Mouse (Mus musculus): ENCODE results near the gene Sstr4. TPM values are rescaled to one million over a fixed set of nuclear protein-coding genes. Genes with fewer than 3 reads are reported as not detected.

The Sstr4 gene
- total and polyA plus RNA-seq, 3 experiments, result not detected

DNA sequence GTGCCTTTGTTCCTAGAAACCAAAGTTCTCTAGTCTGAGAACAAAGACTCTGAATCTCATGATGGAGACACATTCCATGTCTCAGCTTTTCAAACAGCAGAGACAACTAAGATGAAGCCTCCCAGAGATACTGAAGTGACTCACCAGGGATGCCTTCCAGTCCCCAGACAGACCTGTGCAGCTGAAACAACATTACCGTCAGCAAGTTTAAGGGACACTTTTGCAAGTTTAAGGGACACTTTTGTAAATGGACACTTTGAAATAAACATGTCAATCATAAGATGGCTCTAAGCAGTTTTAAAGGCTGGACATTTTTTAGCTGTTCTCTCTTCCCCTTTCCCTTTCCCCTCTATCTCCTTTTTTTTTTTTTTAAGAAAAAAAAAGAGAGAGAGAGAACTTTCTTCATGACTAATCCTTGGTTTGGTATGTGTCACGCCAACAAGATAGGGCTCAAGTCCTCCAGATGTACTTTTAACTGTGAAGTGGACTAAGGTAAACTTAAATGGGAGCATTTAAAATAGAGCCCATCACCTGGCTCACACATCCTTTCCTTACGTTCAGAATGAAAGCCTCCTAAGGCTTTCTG lies 44.6 kb downstream of the Sstr4 start:
- DNase-seq (ENCODE audit: low read depth, low spot score), result no peak
- no peak overlapping the region for H3K27ac ChIP-seq (ENCODE audit: control insufficient read depth, low read depth, low read length)
- H3K4me1 ChIP-seq (ENCODE audit: control insufficient read depth in 1 of 2, insufficient read depth in 2 of 2, low read length in 2 of 2), result no peaks in the 10 kb centered on the region
- H3K9me3 ChIP-seq (replicated peaks; ENCODE audit: insufficient read depth, low read length), result no peaks in the 10 kb centered on the region
- TF ChIP-seq EP300 (IDR thresholded peaks at IDR 0.05; ENCODE audit: low read depth in 1 of 2, low read length in 2 of 2), result no peak
- TF ChIP-seq MAX (IDR thresholded peaks at IDR 0.05; ENCODE audit: low read length), result no peak
- no peak for TF ChIP-seq ZMIZ1 (IDR thresholded peaks at IDR 0.05; ENCODE audit: low read depth, low read length)
- TF ChIP-seq BHLHE40 (IDR thresholded peaks at IDR 0.05; ENCODE audit: borderline replicate concordance, low read depth, low read length), result no peak
- TF ChIP-seq CTCF (IDR thresholded peaks at IDR 0.05 in 2 of 3, conservative IDR thresholded peaks at IDR 0.05 in 1 of 3; ENCODE audit: control insufficient read depth in 1 of 3, insufficient read depth in 1 of 3, low read depth in 2 of 3, low read length in 3 of 3, poor library complexity in 1 of 3, severe bottlenecking in 1 of 3), result no peak
- no peak for TF ChIP-seq GABPA (IDR thresholded peaks at IDR 0.05; ENCODE audit: low read depth, low read length)
- no peak for TF ChIP-seq POLR2A (IDR thresholded peaks at IDR 0.05; ENCODE audit: control insufficient read depth in 1 of 2, insufficient read depth in 1 of 2, low read depth in 1 of 2, low read length in 2 of 2, poor library complexity in 1 of 2)
- TF ChIP-seq CHD1 (IDR thresholded peaks at IDR 0.05; ENCODE audit: low read depth, low read length), result no peak
- no peak for TF ChIP-seq ELF1 (IDR thresholded peaks at IDR 0.05; ENCODE audit: low read depth, low read length)
- no peak for TF ChIP-seq KAT2A (conservative IDR thresholded peaks at IDR 0.05; ENCODE audit: low read depth, low read length)
- no peaks in the 10 kb centered on the region for H3K27me3 ChIP-seq (ENCODE audit: control insufficient read depth in 1 of 2, insufficient read depth in 2 of 2, low read length in 2 of 2)
- no peaks in the 10 kb centered on the region for H3K36me3 ChIP-seq (ENCODE audit: control insufficient read depth in 1 of 2, insufficient read depth in 2 of 2, low read length in 2 of 2)
- no peak overlapping the region for H3K4me3 ChIP-seq (ENCODE audit: control insufficient read depth in 1 of 2, insufficient read depth in 1 of 2, low read depth in 2 of 2, low read length in 2 of 2)
- no peaks in the 10 kb centered on the region for H3K79me2 ChIP-seq (ENCODE audit: control insufficient read depth, insufficient read depth, low read length, poor library complexity)
- no peak overlapping the region for H3K9ac ChIP-seq (ENCODE audit: control insufficient read depth, low read depth, low read length, poor library complexity, severe bottlenecking)

GRCm38 (mm10) chr2:148441421-148441820 lies 46.3 kb downstream of the Sstr4 start:
- no peaks in the 10 kb centered on the region for H3K79me2 ChIP-seq (ENCODE audit: control insufficient read depth, insufficient read depth, low read length, poor library complexity)
- TF ChIP-seq POLR2AphosphoS2 (IDR thresholded peaks at IDR 0.05; ENCODE audit: low read length) (no peak), GATA1 (IDR thresholded peaks at IDR 0.05; ENCODE audit: low read depth, low read length) (no peak), POLR2A (IDR thresholded peaks at IDR 0.05; ENCODE audit: control insufficient read depth in 1 of 2, insufficient read depth in 1 of 2, low read depth in 1 of 2, low read length in 2 of 2, poor library complexity in 1 of 2) (no peak), JUND (IDR thresholded peaks at IDR 0.05; ENCODE audit: low read depth, low read length) (no peak), ZC3H11A (IDR thresholded peaks at IDR 0.05; ENCODE audit: low read depth, low read length) (no peak), RCOR1 (IDR thresholded peaks at IDR 0.05; ENCODE audit: low read depth, low read length) (no peak), NELFE (IDR thresholded peaks at IDR 0.05; ENCODE audit: low read depth, low read length) (no peak)
- no peak overlapping the region for H3K27ac ChIP-seq (ENCODE audit: control insufficient read depth, low read depth, low read length)
- DNase-seq (ENCODE audit: low read depth, low spot score), result no peak
- no peak overlapping the region for H3K4me3 ChIP-seq (ENCODE audit: control insufficient read depth in 1 of 2, insufficient read depth in 1 of 2, low read depth in 2 of 2, low read length in 2 of 2)
- no peaks in the 10 kb centered on the region for H3K27me3 ChIP-seq (ENCODE audit: control insufficient read depth in 1 of 2, insufficient read depth in 2 of 2, low read length in 2 of 2)
- no peaks in the 10 kb centered on the region for H3K36me3 ChIP-seq (ENCODE audit: control insufficient read depth in 1 of 2, insufficient read depth in 2 of 2, low read length in 2 of 2)
- H3K9me3 ChIP-seq (replicated peaks; ENCODE audit: insufficient read depth, low read length), result no peaks in the 10 kb centered on the region
- H3K4me1 ChIP-seq (ENCODE audit: control insufficient read depth in 1 of 2, insufficient read depth in 2 of 2, low read length in 2 of 2), result no peaks in the 10 kb centered on the region
- no peak overlapping the region for H3K9ac ChIP-seq (ENCODE audit: control insufficient read depth, low read depth, low read length, poor library complexity, severe bottlenecking)

Data from MEL (cell line).